Mouse (Mus musculus) midbrain, embryonic 16.5 days (tissue): ENCODE data around the gene Fyn. TPM values are rescaled to one million over a fixed set of nuclear protein-coding genes. Genes with fewer than 3 reads are reported as not detected.

Experiments
- ATAC-seq: fragments of 200-750 bp; cut with Nextera tagmentation; 2 replicates; pipeline ENCODE4 v1.8.0; 2017; ENCODE audit warnings: moderate TSS enrichment
- H3K27ac ChIP-seq: fragments of 300-500 bp; sonication (generic); 2 replicates; pipeline ENCODE4 v1.5.1; 2014; ENCODE audit warnings: mild to moderate bottlenecking, low read length, mixed read lengths
- H3K27me3 ChIP-seq: fragments of 300-500 bp; sonication (generic); 2 replicates; pipeline ENCODE4 v1.6.1; 2014; ENCODE audit warnings: low read depth, low read length, mixed read lengths; ENCODE audit not compliant: control insufficient read depth, insufficient read depth
- H3K36me3 ChIP-seq: fragments of 300-500 bp; sonication (generic); 2 replicates; pipeline ENCODE4 v1.6.1; 2014; ENCODE audit warnings: mild to moderate bottlenecking, low read length, moderate library complexity, mixed read lengths; ENCODE audit not compliant: control insufficient read depth, insufficient read depth
- H3K4me1 ChIP-seq: fragments of 300-500 bp; sonication (generic); 2 replicates; pipeline ENCODE4 v1.6.1; 2014; ENCODE audit warnings: mild to moderate bottlenecking, low read length, mixed read lengths; ENCODE audit not compliant: control insufficient read depth, insufficient read depth
- H3K4me2 ChIP-seq: fragments of 300-500 bp; sonication (generic); 2 replicates; pipeline ENCODE4 v1.6.1; 2014; ENCODE audit warnings: mild to moderate bottlenecking, low read length, mixed read lengths
- H3K4me3 ChIP-seq: fragments of 300-500 bp; sonication (generic); 2 replicates; pipeline ENCODE4 v1.5.1; 2014; ENCODE audit warnings: low read depth, mild to moderate bottlenecking, low read length, moderate library complexity, mixed read lengths
- H3K9ac ChIP-seq: fragments of 300-500 bp; sonication (generic); 2 replicates; pipeline ENCODE4 v1.6.1; 2014; ENCODE audit warnings: low read depth, low read length, mixed read lengths
- H3K9me3 ChIP-seq: fragments of 300-500 bp; sonication (generic); replicated peaks from 2 replicates; pipeline ENCODE4 v1.6.1; 2014; ENCODE audit warnings: mild to moderate bottlenecking, low read length, mixed read lengths; ENCODE audit not compliant: control insufficient read depth, poor library complexity, severe bottlenecking
- WGBS: fragments of 180-500 bp; shearing (Covaris S2); extraction: QIAGEN DNeasy Blood & Tissue Kit; methylation state at CpG from one replicate; pipeline ENCODE4 v1.1.7; 2014; 5-methylcytosine and 5-hydroxymethylcytosine counted together
- polyA plus RNA-seq: library from polyadenylated mRNA; unstranded; fragments of >200 nt; fragmentation: Nextera tagmentation; extraction: Ambion mirVana; gene quantifications from 2 replicates; pipeline ENCODE4 v1.2.1, GENCODE M21; 2015

Fyn gene
- polyA plus RNA-seq, 1 experiment from 2014 or later: 71.2 TPM

DNA sequence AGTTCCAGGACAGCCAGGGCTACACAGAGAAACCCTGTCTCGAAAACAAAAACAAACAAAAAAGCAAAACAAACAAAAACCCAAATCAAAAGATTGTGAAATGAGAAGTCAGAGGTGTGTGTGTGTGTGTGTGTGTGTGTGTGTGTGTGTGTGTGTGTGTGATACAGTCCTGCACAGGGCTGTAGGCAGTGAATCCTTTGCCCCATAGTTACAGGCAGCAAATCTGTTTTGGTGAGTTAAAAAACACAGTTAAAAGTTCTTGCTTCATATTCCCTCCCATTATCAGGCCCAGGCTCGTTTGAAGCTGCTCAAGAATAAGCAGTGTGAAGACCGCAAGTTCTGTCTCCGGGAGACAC lies 244.0 kb downstream of the Fyn start, which contains the start of gene Traf3ip2:
Traf3ip2 (plus strand) TSS at position 302 of the 356 bp plus-strand sequence.
- H3K36me3 ChIP-seq: no peaks in the 10 kb centered on the region
- H3K9me3 ChIP-seq: no peaks in the 10 kb centered on the region
- no peak within 1 kb of the TSS for H3K27ac ChIP-seq
- 44% methylated on average over 4 of the region's 4 CpGs for WGBS
- no peaks in the 10 kb centered on the region for H3K27me3 ChIP-seq
- peaks cover 13% of the 10 kb centered on the region for H3K4me1 ChIP-seq
- no peak within 1 kb of the TSS for H3K9ac ChIP-seq
- H3K4me3 ChIP-seq: no peak within 1 kb of the TSS
- ATAC-seq: no peak
- peak within 1 kb of the TSS; percentile 30 for H3K4me2 ChIP-seq

DNA sequence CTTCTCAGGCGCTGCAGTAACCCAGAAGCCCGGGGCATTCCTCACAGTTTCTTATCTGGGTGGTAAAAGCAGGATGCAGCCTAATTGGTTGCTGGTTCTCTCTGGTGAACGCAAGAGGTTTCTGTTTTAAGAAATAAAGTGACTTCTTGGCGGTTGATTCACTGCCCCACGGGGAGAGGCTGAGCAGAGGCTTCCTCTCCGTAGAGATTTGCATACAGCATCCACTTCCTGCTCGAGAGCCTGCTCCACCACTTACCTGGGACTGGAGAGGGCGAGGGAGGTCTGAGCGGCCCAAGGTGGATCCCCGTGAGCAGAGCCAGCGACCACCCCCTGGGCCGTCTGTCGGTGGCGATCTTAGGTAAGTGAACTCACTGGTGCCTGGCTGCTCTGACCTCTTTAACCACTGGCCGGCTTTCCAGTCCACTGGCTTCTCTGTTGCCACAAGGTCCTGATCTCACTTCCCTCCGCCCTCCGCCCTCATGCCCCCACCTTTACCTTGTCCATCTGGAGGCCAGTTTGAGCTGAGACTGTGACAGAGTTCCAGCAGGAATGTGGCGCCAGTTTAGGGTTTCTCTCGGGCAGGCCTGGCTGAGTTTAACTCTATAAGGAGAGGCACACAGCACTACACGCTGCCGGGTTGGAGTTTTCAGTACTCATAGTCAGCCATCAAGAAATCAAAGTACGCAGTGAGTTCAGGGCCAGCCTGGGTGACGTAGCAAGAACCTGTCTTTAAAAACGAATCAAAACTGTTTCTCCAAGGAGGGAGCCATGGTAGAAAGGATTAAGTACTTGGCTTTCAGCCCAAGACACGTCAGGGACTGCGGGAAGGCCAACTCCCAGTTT lies 244.6 kb downstream of the Fyn start:
- Histone ChIP-seq H3K27me3 (no peaks in the 10 kb centered on the region), H3K27ac (no peak overlapping the region), H3K36me3 (no peaks in the 10 kb centered on the region), H3K4me2 (peak overlapping the region; percentile 30), H3K9ac (no peak overlapping the region), H3K9me3 (no peaks in the 10 kb centered on the region), H3K4me1 (peaks cover 13% of the 10 kb centered on the region), H3K4me3 (no peak overlapping the region)
- 16% methylated on average over 26 of the region's 26 CpGs for WGBS
- ATAC-seq: peak; percentile 47

DNA sequence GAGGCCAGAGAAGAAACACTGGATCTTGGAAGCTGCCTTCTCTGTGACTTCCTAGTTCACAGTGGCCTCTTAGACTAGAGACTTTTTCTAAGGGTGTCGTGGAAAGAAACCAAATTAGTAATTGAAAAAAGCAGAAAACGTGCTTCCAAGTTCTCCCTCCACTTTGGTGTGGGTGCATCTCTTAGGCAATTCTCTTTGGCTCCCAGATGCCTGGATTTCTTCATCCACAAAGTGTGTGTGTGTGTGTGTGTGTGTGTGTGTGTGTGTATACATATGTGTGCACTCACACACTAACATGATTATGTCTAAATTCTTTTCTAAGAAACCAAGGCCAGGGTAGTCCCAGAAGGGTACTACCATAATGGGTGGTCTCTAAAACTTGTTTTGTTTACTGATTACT lies 245.3 kb downstream of the Fyn start:
- no peak for ATAC-seq
- 37% methylated on average over 2 of the region's 2 CpGs for WGBS
- no peaks in the 10 kb centered on the region for H3K36me3 ChIP-seq
- no peak overlapping the region for H3K4me2 ChIP-seq
- no peaks in the 10 kb centered on the region for H3K9me3 ChIP-seq
- no peak overlapping the region for H3K27ac ChIP-seq
- no peak overlapping the region for H3K9ac ChIP-seq
- peaks cover 13% of the 10 kb centered on the region for H3K4me1 ChIP-seq
- no peaks in the 10 kb centered on the region for H3K27me3 ChIP-seq
- no peak overlapping the region for H3K4me3 ChIP-seq

DNA sequence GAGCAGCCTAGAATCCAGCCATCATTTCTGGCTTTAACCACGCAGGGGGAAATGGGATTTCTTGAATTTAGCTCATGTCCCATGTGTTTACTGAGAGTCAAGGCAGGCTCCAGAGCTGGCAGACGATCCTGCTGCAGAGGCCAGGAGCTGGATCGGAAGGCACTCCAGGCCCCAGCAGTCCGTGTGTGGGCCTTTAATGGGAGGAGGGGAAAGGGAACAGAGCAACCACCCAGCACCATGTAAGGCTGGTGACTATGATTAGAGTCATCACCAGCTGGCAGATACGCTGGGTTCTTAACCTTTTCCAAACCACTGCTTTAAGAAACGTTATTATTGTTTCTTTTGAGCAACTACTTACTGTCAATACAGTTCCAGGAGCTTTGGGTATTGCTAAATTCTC lies 246.0 kb downstream of the Fyn start:
- H3K4me3 ChIP-seq: no peak overlapping the region
- 0 out of 2 replicates have a peak overlapping the region, but pooled peaks have one; percentile 2 for H3K9ac ChIP-seq
- WGBS: 20% methylated on average over 6 of the region's 6 CpGs
- peaks cover 13% of the 10 kb centered on the region for H3K4me1 ChIP-seq
- no peaks in the 10 kb centered on the region for H3K27me3 ChIP-seq
- H3K9me3 ChIP-seq: no peaks in the 10 kb centered on the region
- peak; percentile 52; the same call in 1 of the 2 replicates for ATAC-seq
- H3K36me3 ChIP-seq: no peaks in the 10 kb centered on the region
- H3K27ac ChIP-seq: no peak overlapping the region
- no peak overlapping the region for H3K4me2 ChIP-seq

Other genes with a start within 250 kb of the Fyn start
- 36.1 and 39.9 TPM in 2 replicates for gene Fam229b, start 234.9 kb upstream of the Fyn start, polyA plus RNA-seq
- 7.1 and 7.8 TPM in 2 replicates for gene Tube1, start 234.9 kb upstream of the Fyn start, polyA plus RNA-seq
- 0.30 and 0.46 TPM in 2 replicates for gene Ccn6, start 205.1 kb upstream of the Fyn start, polyA plus RNA-seq
- 5.2 and 6.7 TPM in 2 replicates for gene Traf3ip2, start 244.1 kb downstream of the Fyn start, polyA plus RNA-seq